Mouse (Mus musculus) megakaryocyte, embryonic 14.5 days (primary cell): ENCODE measurements around the gene Batf.

Experiments used
- FLI1 ChIP-seq: IDR thresholded peaks from 2 replicates; pipeline ENCODE4 v1.6.1; 2012; ENCODE audit warnings: low read length, inconsistent platforms, mixed read lengths
- GATA1 ChIP-seq: IDR thresholded peaks from 3 replicates; pipeline ENCODE4 v1.6.1; 2012; ENCODE audit warnings: mixed read lengths, low read length, inconsistent platforms, borderline replicate concordance

DNA sequence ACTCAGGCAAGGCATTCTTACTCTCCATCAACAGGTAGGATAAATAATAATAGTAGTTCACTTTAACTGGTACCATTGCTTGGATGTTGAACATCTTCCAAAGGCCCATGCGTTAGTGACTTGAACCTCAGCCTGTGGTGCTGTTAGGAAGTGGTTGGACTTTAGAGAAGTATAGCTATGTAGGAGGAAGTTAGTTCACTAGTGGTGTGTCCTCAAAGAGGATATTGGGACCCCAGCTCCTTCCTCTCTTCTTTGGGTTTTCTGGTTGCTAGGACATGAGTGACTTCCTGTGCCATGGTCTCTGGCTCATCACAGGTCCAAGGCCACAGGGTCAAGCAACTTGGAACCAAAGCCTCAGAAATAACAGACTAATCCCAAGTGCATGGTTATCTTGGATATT is 38.5 kb upstream of the Batf start:
- TF ChIP-seq GATA1 (no peak), FLI1 (no peak)
